Mouse (Mus musculus) limb, embryonic 14.5 days (tissue): ENCODE results near the gene Creb3l2. TPM values are rescaled to one million over a fixed set of nuclear protein-coding genes. Genes with fewer than 3 reads are reported as not detected.

ENCODE experiments used
- ATAC-seq: fragments of 200-750 bp; cut with Nextera tagmentation; 2 replicates; pipeline ENCODE4 v1.8.0; 2017; ENCODE audit warnings: low read depth, moderate number of reproducible peaks, moderate TSS enrichment; ENCODE audit not compliant: low FRiP score
- DNase-seq: peaks from one replicate; pipeline ENCODE4 v3.0.0-alpha.2; 2015; ENCODE audit warnings: low spot score
- H3K27ac ChIP-seq: fragments of 300-500 bp; sonication (generic); replicated peaks from 2 replicates; pipeline ENCODE4 v1.5.1; 2014; ENCODE audit warnings: low read depth, mild to moderate bottlenecking, low read length, moderate library complexity, mixed read lengths
- H3K27me3 ChIP-seq: fragments of 300-500 bp; sonication (generic); 2 replicates; pipeline ENCODE4 v1.6.1; 2014; ENCODE audit warnings: low read length, mixed read lengths; ENCODE audit not compliant: control insufficient read depth, insufficient read depth
- H3K36me3 ChIP-seq: fragments of 300-500 bp; sonication (generic); 2 replicates; pipeline ENCODE4 v1.6.1; 2014; ENCODE audit warnings: mild to moderate bottlenecking, low read length, moderate library complexity, mixed read lengths; ENCODE audit not compliant: control insufficient read depth, insufficient read depth
- H3K4me1 ChIP-seq: fragments of 300-500 bp; sonication (generic); 2 replicates; pipeline ENCODE4 v1.6.1; 2014; ENCODE audit warnings: antibody characterized with exemption, low read length, mixed read lengths; ENCODE audit not compliant: control insufficient read depth, insufficient read depth
- H3K4me2 ChIP-seq: fragments of 300-500 bp; sonication (generic); replicated peaks from 2 replicates; pipeline ENCODE4 v1.6.1; 2014; ENCODE audit warnings: low read depth, mild to moderate bottlenecking, low read length, moderate library complexity; ENCODE audit not compliant: severe bottlenecking
- H3K4me3 ChIP-seq: fragments of 300-500 bp; sonication (generic); replicated peaks from 2 replicates; pipeline ENCODE4 v1.5.1; 2014; ENCODE audit warnings: low read length
- H3K9ac ChIP-seq: fragments of 300-500 bp; sonication (generic); 2 replicates; pipeline ENCODE4 v1.6.1; 2014; ENCODE audit warnings: mild to moderate bottlenecking, low read depth, low read length, moderate library complexity; ENCODE audit not compliant: severe bottlenecking
- H3K9me3 ChIP-seq: fragments of 300-500 bp; sonication (generic); 2 replicates; pipeline ENCODE4 v1.6.1; 2016; ENCODE audit warnings: low read length; ENCODE audit not compliant: control insufficient read depth
- POLR2A ChIP-seq: fragments of 200-500 bp; IDR thresholded peaks from 2 replicates; pipeline ENCODE4 v1.8.0; 2012; ENCODE audit warnings: inconsistent platforms, mild to moderate bottlenecking, moderate library complexity, borderline replicate concordance; ENCODE audit not compliant: insufficient read depth, insufficient read length; ENCODE audit errors: extremely low read depth
- WGBS: fragments of 180-500 bp; shearing (Covaris S2); extraction: QIAGEN DNeasy Blood & Tissue Kit; methylation state at CpG from one replicate; pipeline ENCODE4 v1.1.7; 2014; 5-methylcytosine and 5-hydroxymethylcytosine counted together
- polyA plus RNA-seq, 2 experiments: library from polyadenylated mRNA; depleted of rRNA in 1 of 2; stranded (reverse) in 1 of 2; unstranded in 1 of 2; fragments of >200 nt; fragmentation: Nextera tagmentation in 1 of 2; extraction: Ambion mirVana in 1 of 2; gene quantifications; 2 replicates each; pipeline versions ENCODE4 v1.2.1 to v1.2.3; 2012 to 2014

The Creb3l2 gene
- polyA plus RNA-seq, 2 experiments = 44.4 to 51.7 TPM

DNA sequence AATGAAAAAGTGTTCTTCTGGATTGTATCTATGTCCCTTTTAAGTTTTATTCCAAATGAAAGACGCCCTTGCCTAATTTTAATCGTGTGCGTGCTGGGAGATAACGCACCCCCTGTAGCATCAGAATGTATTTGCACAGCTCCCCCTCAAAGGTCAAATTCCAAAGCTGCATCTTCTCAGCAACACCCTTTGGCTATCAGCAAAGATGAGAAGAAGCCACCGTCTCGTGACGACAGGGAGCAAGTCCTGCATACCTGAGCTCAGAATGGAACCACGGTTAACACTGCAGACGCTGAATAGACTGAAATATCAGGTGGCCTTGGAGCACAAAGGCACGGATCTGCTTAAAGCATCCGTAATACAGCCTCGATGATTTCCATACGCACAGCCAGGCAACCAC lies 73.7 kb downstream of the Creb3l2 start:
- WGBS = 72% methylated on average over 13 of the region's 13 CpGs

DNA sequence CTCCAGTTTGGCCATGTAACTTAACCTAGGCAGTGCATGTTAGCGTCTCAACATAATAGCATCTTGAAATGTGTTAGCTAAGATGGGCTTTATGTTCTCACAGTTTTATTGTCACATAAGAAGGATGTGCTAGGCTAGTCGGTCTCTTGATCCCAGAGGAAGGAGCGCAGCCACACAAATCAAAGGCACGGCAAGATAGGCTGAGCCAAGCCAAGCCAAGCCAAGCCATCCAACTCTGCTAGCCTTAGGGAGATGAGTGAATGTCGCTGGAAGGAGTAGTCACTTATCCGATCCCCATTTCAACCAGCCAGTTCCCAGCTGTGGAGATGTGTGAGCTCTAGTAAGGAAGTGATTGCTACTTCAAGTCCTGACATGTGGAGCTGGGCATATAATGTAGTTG lies 75.0 kb downstream of the Creb3l2 start:
- Histone ChIP-seq H3K27ac (no peak overlapping the region), H3K9me3 (0 out of 2 replicates have a peak, but pooled peaks cover 5% of the 10 kb centered on the region), H3K4me3 (no peak overlapping the region), H3K4me2 (no peak overlapping the region), H3K27me3 (no peaks in the 10 kb centered on the region), H3K4me1 (peaks cover 13% of the 10 kb centered on the region), H3K36me3 (peaks cover 25% of the 10 kb centered on the region), H3K9ac (no peak overlapping the region)
- WGBS = 86% methylated on average over 6 of the region's 6 CpGs
- ATAC-seq (no peak), DNase-seq (no peak)
- TF ChIP-seq POLR2A = no peak

More for the DNA sequence above, 73.7 kb downstream of the Creb3l2 start:
- H3K27me3 ChIP-seq = no peaks in the 10 kb centered on the region
- H3K27ac ChIP-seq = no peak overlapping the region
- no peak overlapping the region for H3K4me3 ChIP-seq
- DNase-seq = no peak
- TF ChIP-seq POLR2A = no peak
- 0 out of 2 replicates have a peak, but pooled peaks cover 5% of the 10 kb centered on the region for H3K9me3 ChIP-seq
- H3K9ac ChIP-seq = no peak overlapping the region
- peaks cover 16% of the 10 kb centered on the region for H3K36me3 ChIP-seq
- H3K4me1 ChIP-seq = peaks cover 13% of the 10 kb centered on the region
- no peak for ATAC-seq
- no peak overlapping the region for H3K4me2 ChIP-seq

DNA sequence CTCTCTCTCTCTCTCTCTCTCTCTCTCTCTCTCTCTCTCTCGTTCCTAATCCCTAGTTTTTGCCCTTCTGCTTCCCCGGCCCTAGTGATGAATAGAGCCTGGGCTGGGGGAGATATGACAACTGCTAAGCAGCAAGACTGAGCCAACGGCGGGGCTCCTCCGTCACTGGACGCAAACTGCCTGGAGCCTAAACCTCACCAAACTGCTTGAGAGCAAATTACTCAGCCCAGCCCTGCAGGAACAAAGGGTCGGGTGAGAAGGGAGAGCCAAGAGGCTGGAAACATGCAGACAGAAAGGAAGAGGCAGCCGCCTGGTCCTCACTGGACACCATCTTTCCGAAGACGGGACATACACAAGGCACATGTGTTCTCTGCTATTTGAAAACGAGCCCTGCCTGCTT lies 76.8 kb downstream of the Creb3l2 start:
- Histone ChIP-seq H3K36me3 (peaks cover 34% of the 10 kb centered on the region), H3K27me3 (no peaks in the 10 kb centered on the region), H3K4me2 (no peak overlapping the region), H3K4me1 (peaks cover 20% of the 10 kb centered on the region), H3K27ac (peak overlapping the region; percentile 14; the same call in 1 of the 2 replicates), H3K9ac (no peak overlapping the region), H3K9me3 (no peaks in the 10 kb centered on the region), H3K4me3 (no peak overlapping the region)
- TF ChIP-seq POLR2A = no peak
- DNase-seq (no peak), ATAC-seq (no peak)
- 59% methylated on average over 11 of the region's 11 CpGs for WGBS

DNA sequence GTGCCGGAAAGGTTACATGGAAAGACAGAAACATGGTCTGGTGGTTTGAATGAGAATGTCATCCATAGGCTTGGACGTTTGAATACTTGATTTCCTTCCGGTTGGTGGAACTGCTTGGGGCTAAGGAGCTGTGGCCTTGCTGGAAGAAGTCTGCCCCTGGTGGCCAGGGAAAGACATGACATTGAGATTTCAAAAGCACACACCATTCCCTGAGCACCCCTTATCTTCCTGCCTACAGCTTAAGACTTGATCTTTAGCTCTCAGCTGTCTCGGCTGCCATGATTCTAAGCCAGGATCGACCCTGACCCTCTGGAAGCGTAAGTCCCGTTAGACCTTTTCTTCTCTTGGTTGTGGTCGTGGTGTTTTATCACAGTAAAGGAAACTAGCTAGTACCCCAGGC lies 77.6 kb downstream of the Creb3l2 start:
- Histone ChIP-seq H3K9ac (no peak overlapping the region), H3K27me3 (no peaks in the 10 kb centered on the region), H3K27ac (no peak overlapping the region), H3K36me3 (peaks cover 39% of the 10 kb centered on the region), H3K4me3 (no peak overlapping the region), H3K9me3 (no peaks in the 10 kb centered on the region), H3K4me1 (peaks cover 19% of the 10 kb centered on the region), H3K4me2 (no peak overlapping the region)
- no peak for TF ChIP-seq POLR2A
- ATAC-seq (no peak), DNase-seq (no peak)
- WGBS = 96% methylated on average over 8 of the region's 8 CpGs

DNA sequence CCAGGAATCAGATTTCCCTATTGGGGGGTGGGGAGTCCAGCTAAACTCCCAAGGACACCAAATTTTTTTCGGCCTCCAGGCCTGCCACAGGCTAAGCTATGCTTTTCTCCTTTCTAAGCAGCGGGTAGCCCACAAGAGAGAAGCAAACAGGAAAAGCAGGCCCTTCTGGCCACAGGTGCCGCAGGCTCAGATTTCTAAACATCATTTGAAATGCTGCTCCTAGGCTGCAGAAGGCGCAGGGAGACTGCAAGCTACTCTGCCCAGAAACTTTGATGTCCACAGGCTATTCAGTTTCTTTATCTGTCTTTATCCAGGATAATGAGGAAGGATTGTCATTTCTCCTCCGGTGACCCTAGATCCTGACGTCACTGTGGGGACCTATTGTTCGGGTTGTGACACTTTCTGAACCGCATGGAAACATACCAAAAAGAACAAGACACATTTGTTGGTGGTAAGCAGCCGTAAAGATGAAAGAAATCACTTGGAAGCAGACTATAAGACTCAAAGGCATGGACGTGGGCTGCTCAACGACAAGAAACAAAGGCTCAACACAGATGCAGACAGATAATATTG lies 81.0 kb downstream of the Creb3l2 start:
- TF ChIP-seq POLR2A = no peak
- no peak overlapping the region for H3K4me2 ChIP-seq
- H3K4me3 ChIP-seq = no peak overlapping the region
- ATAC-seq (no peak), DNase-seq (no peak)
- no peaks in the 10 kb centered on the region for H3K27me3 ChIP-seq
- peaks cover 20% of the 10 kb centered on the region for H3K4me1 ChIP-seq
- no peak overlapping the region; the same call in 1 of the 2 replicates for H3K27ac ChIP-seq
- WGBS = 31% methylated on average over 11 of the region's 11 CpGs
- H3K36me3 ChIP-seq = peaks cover 66% of the 10 kb centered on the region
- no peaks in the 10 kb centered on the region for H3K9me3 ChIP-seq
- no peak overlapping the region for H3K9ac ChIP-seq
